In the genomic region with DNA sequence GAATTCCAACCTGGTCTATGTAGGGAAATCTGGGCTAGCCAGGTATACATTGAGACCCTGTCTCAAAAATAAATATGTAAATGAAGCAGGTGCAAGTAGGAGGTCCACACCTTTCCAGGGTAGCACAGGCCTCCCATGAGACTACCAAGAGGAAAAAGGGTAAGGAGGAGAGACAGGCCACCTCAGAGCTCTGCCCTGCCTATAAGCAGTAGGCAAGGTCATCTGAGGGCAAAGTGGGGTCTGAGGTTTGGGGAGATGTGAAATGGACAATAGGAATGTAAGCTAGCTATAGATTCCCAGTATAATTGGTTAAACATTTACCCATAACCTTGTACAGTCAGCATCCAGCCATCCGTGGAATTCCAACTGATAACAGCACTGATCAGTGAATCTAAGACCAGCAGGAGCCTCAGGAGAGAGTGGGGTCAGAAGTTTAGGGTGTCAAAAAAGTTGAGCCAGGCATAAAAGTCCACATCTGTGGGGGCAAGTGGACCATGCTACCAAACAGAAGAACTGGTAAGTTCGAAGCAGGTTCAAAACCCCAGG, we compare ENCODE assay signal across 21 mouse cellular contexts. TPM values are rescaled to one million over a fixed set of nuclear protein-coding genes. Genes with fewer than 3 reads are reported as not detected.
DNase-seq lines count a peak whose midpoint lies in the region; ATAC-seq and TF ChIP-seq lines count a peak whose summit lies in the region.
"Had no signal": no experiment of that assay in that cellular context is flagged by ENCODE, and none has a peak within 500 bp of the region (broad histone marks: within the 10 kb centered on the region; RNA-seq: fewer than 3 reads in every experiment).

No protein-coding gene starts in this region.

- WGBS in kidney, postnatal 0 days = 63% methylated on average over 2 of the region's 2 CpGs
- WGBS in intestine, embryonic 14.5 days = 75% methylated on average over 2 of the region's 2 CpGs
- WGBS in intestine, postnatal 0 days = 46% methylated on average over 2 of the region's 2 CpGs

- DNase-seq in kidney, postnatal 0 days (ENCODE audit: low spot score) = no peak
- no peak for DNase-seq in kidney, adult 9 months
- DNase-seq in intestine, embryonic 14.5 days (ENCODE audit: low spot score) = no peak
- no peak for DNase-seq in layer of hippocampus, postnatal 25 days (ENCODE audit: extremely low spot score in 1 of 2, low spot score in 1 of 2)
- DNase-seq in cerebellum, postnatal 14 days = no peak
- DNase-seq: adrenal gland, postnatal 10 days; B cell, adult 2 months; cerebellum, adult 11 months; cerebellum, adult 8-10 months; cerebellum, postnatal 25 days; gastrocnemius, postnatal 10 days; heart, adult 18-20 months; heart, postnatal 10 days; heart, postnatal 4 days had no signal

- no peaks in the 10 kb centered on the region for H3K4me1 ChIP-seq in kidney, postnatal 0 days (replicated peaks; ENCODE audit: insufficient read depth, low read length)
- H3K4me1 ChIP-seq in intestine, embryonic 14.5 days (replicated peaks; ENCODE audit: control insufficient read depth, insufficient read depth, low read length) = no peaks in the 10 kb centered on the region
- no peaks in the 10 kb centered on the region; the same call in 1 of the 2 replicates for H3K4me1 ChIP-seq in intestine, postnatal 0 days (replicated peaks; ENCODE audit: control insufficient read depth, insufficient read depth, low read length)
- H3K4me1 ChIP-seq: embryonic facial prominence, embryonic 12.5 days; forebrain, embryonic 12.5 days; hindbrain, embryonic 12.5 days had no signal

- no peak overlapping the region for H3K9ac ChIP-seq in kidney, postnatal 0 days (ENCODE audit: low read depth, low read length)
- no peak overlapping the region for H3K9ac ChIP-seq in intestine, embryonic 14.5 days (ENCODE audit: low read length)
- no peak overlapping the region for H3K9ac ChIP-seq in intestine, postnatal 0 days (ENCODE audit: low read depth, low read length)
- H3K9ac ChIP-seq: embryonic facial prominence, embryonic 12.5 days; forebrain, embryonic 12.5 days; hindbrain, embryonic 12.5 days had no signal

- no peak overlapping the region for H3K4me2 ChIP-seq in kidney, postnatal 0 days (ENCODE audit: low read length)
- no peak overlapping the region for H3K4me2 ChIP-seq in intestine, embryonic 14.5 days (ENCODE audit: low read length)
- H3K4me2 ChIP-seq in intestine, postnatal 0 days (replicated peaks; ENCODE audit: low read depth) = no peak overlapping the region
- H3K4me2 ChIP-seq: embryonic facial prominence, embryonic 12.5 days; forebrain, embryonic 12.5 days; hindbrain, embryonic 12.5 days had no signal

- H3K4me3 ChIP-seq in kidney, postnatal 0 days (replicated peaks; ENCODE audit: low read depth, low read length) = no peak overlapping the region
- no peak overlapping the region for H3K4me3 ChIP-seq in intestine, embryonic 14.5 days (ENCODE audit: low read depth, low read length)
- no peak overlapping the region for H3K4me3 ChIP-seq in intestine, postnatal 0 days (ENCODE audit: low read depth, low read length)
- H3K4me3 ChIP-seq: embryonic facial prominence, embryonic 12.5 days; forebrain, embryonic 12.5 days; heart, embryonic 10.5 days; hindbrain, embryonic 12.5 days had no signal

- peak overlapping the region; percentile 21; the same call in 1 of the 2 replicates for H3K27ac ChIP-seq in kidney, postnatal 0 days
- H3K27ac ChIP-seq in intestine, embryonic 14.5 days (ENCODE audit: low read depth) = no peak overlapping the region
- 0 out of 2 replicates have a peak overlapping the region, but pooled peaks have one; percentile 21 for H3K27ac ChIP-seq in intestine, postnatal 0 days (ENCODE audit: low read depth, low read length)
- H3K27ac ChIP-seq: embryonic facial prominence, embryonic 12.5 days; forebrain, embryonic 12.5 days; heart, embryonic 10.5 days; hindbrain, embryonic 12.5 days had no signal

- H3K36me3 ChIP-seq in kidney, postnatal 0 days (ENCODE audit: insufficient read depth, low read length) = 0 out of 2 replicates have a peak, but pooled peaks cover 5% of the 10 kb centered on the region
- peaks cover 18% of the 10 kb centered on the region for H3K36me3 ChIP-seq in intestine, embryonic 14.5 days (ENCODE audit: control insufficient read depth, insufficient read depth, low read length)
- H3K36me3 ChIP-seq in intestine, postnatal 0 days (ENCODE audit: control insufficient read depth, insufficient read depth) = peaks cover 15% of the 10 kb centered on the region

- no peaks in the 10 kb centered on the region for H3K9me3 ChIP-seq in kidney, postnatal 0 days (replicated peaks; ENCODE audit: low read length)
- H3K9me3 ChIP-seq in intestine, embryonic 14.5 days (ENCODE audit: control insufficient read depth, low read length) = no peaks in the 10 kb centered on the region
- no peaks in the 10 kb centered on the region for H3K9me3 ChIP-seq in intestine, postnatal 0 days (ENCODE audit: control insufficient read depth)
- H3K9me3 ChIP-seq: embryonic facial prominence, embryonic 12.5 days; forebrain, embryonic 12.5 days; heart, embryonic 10.5 days; hindbrain, embryonic 12.5 days had no signal

- peak; percentile 43; the same call in 1 of the 2 replicates for ATAC-seq in kidney, postnatal 0 days (replicated peaks; ENCODE audit: low FRiP score, low read depth)
- 0 out of 2 replicates have a peak, but pooled peaks have one; percentile 50 for ATAC-seq in intestine, embryonic 14.5 days (replicated peaks; ENCODE audit: low FRiP score, low TSS enrichment, low read depth)
- ATAC-seq in intestine, postnatal 0 days = peak; percentile 32; the same call in 1 of the 2 replicates
- ATAC-seq: CD4-positive, CD25-positive, alpha-beta regulatory T cell, adult 4 months; forebrain, embryonic 16.5 days had no signal

- TF ChIP-seq CTCF in kidney, postnatal 0 days (IDR thresholded peaks at IDR 0.05; ENCODE audit: low read depth) = no peak
- no peak for TF ChIP-seq CTCF in intestine, postnatal 0 days (IDR thresholded peaks at IDR 0.05; ENCODE audit: low read depth)

- H3K27me3 ChIP-seq in kidney, postnatal 0 days (ENCODE audit: insufficient read depth, low read length) = no peaks in the 10 kb centered on the region
- H3K27me3 ChIP-seq in intestine, embryonic 14.5 days (replicated peaks; ENCODE audit: control insufficient read depth, insufficient read depth, low read length) = no peaks in the 10 kb centered on the region
- no peaks in the 10 kb centered on the region for H3K27me3 ChIP-seq in intestine, postnatal 0 days (replicated peaks; ENCODE audit: control insufficient read depth, insufficient read depth, low read length)
- H3K27me3 ChIP-seq: embryonic facial prominence, embryonic 12.5 days; forebrain, embryonic 12.5 days; hindbrain, embryonic 12.5 days had no signal

RNA-seq across cellular contexts. Expression of gene Chka, which starts 31.6 kb away (rescaled TPM):
- 53.0 and 54.7 TPM in 2 replicates for polyA plus RNA-seq in kidney, postnatal 0 days (2015; fragmentation: Nextera tagmentation; extraction: Ambion mirVana)
- polyA plus RNA-seq in intestine, embryonic 14.5 days (2014; fragmentation: Nextera tagmentation; extraction: Ambion mirVana) = 48.8 and 54.0 TPM in 2 replicates
- 113 and 155 TPM in 2 replicates for polyA plus RNA-seq in intestine, postnatal 0 days (2015; fragmentation: Nextera tagmentation; extraction: Ambion mirVana)
- total RNA-seq in layer of hippocampus, postnatal 25 days (2021) = 10 to 100 TPM; 78.4 to 97.2 TPM

RNA-seq across cellular contexts. Expression of gene Kmt5b, which starts 52.8 kb away (rescaled TPM):
- polyA plus RNA-seq in kidney, postnatal 0 days (2015; fragmentation: Nextera tagmentation; extraction: Ambion mirVana) = 19.5 and 20.0 TPM in 2 replicates
- 29.6 and 29.9 TPM in 2 replicates for polyA plus RNA-seq in intestine, embryonic 14.5 days (2014; fragmentation: Nextera tagmentation; extraction: Ambion mirVana)
- 10.4 and 11.0 TPM in 2 replicates for polyA plus RNA-seq in intestine, postnatal 0 days (2015; fragmentation: Nextera tagmentation; extraction: Ambion mirVana)
- total RNA-seq in layer of hippocampus, postnatal 25 days (2021) = 10 to 100 TPM; 51.6 to 55.2 TPM
